Mouse (Mus musculus) gastrocnemius, postnatal 4 days (tissue): ENCODE data around the gene Slc3a2. TPM values are rescaled to one million over a fixed set of nuclear protein-coding genes. Genes with fewer than 3 reads are reported as not detected.
A peak's percentile ranks its signal among the peaks of the same experiment; 100 is the strongest.

Experiments used
- DNase-seq, 2 experiments: peaks; one replicate each; pipeline ENCODE4 v3.0.0; 2021 to 2022; ENCODE audit warnings: low spot score in 2 of 2, mixed read lengths in 2 of 2
- long read RNA-seq, 2 experiments: library from polyadenylated mRNA; stranded (forward); transcript quantifications; one replicate each; pipeline ENCODE4 v2.0.0; 2021
- total RNA-seq, 2 experiments: library from RNA; stranded (reverse); gene quantifications; 2 replicates each; pipeline ENCODE4 v1.2.3; 2021

The Slc3a2 gene
- 10 to 100 TPM; 42.4 to 43.8 TPM for total RNA-seq
- long read RNA-seq, experiment 1, transcript Slc3a2-201 (9 exons, 1,819 nt): major isoform, 57 of 71 reads
- long read RNA-seq, experiment 1, transcript Slc3a2-202 (10 exons, 2,813 nt): minor isoform, 8 of 71 reads
- long read RNA-seq, experiment 1, partial matches to known transcripts: 0 of 71 reads
- long read RNA-seq, experiment 1, other reads (novel, unspliced or antisense): 5 of 71 reads
- long read RNA-seq, experiment 2, transcript Slc3a2-201 (9 exons, 1,819 nt): major isoform, 52 of 76 reads
- long read RNA-seq, experiment 2, transcript Slc3a2-202 (10 exons, 2,813 nt): minor isoform, 17 of 76 reads
- long read RNA-seq, experiment 2, partial matches to known transcripts: 2 of 76 reads
- long read RNA-seq, experiment 2, other reads (novel, unspliced or antisense): 4 of 76 reads

DNA sequence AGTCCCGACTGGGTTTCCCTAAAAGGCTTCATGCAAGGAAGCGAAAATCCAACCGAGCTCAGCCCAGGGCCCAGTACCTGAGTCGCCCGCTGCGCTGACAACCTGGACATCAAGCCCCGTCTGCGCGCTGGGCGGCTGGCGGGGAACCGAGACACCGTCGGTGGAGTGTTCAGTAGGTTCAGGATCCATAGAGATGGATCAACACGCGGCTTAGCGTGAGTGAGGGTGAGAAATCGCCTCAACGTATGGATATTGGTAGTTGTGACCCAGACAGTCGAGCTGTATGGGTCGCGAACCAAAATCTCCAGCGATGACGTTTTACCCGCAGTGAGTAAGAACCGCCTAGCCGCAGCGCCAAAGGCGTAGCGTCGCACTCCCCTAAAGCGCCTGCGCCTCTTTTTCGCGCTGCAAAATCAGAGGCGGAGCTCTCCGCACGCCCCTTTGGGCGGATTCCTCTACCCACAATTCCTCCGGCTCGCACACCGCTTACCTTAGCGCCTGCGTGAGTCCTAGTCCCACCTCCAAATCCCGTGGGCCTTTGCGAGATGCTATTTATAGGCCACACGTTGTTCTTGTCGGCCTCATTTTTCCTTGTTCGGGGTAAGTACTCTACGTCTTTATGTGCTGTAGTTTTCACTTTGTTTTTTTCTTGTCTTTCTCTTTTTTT lies at the start of gene Slc3a2:
Gene Slc3a2, minus strand, starts transcription at position 463 of the 667 bp plus-strand sequence.
- peak; percentile 85 to 94 for DNase-seq

DNA sequence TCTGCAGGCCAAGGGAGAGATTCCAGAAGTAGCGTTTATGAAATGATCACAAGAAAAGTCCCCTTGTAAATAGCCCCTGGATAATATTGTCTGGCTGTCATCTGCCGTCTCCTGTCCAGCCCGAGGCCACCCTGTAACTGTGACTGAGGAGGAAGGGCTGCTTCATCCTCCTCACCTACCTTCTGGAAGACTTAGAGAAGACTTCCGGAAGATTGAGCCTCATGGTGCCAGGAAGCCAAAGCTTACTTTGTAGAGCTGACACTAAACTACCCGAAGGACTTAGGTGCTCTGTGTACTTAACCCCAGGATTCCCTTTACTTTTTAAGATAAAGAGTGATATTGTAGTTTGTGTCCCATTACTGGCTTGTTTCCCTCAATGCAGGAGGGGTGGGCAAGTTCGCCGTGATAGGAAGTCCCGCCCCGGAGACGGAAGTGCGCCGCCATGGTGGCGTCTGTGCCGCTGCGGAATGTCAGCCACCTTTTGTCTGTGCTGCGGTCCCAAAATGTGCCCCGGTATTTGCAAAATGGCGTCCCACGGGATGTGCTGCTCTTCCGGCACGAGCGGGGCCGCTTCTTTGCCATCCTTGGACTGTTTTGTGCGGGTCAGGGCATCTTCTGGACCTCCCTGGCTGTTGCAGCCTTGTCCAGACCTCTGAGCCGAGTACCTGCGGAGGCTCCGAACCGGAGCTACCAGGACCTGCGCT lies 47.5 kb upstream of the Slc3a2 start, which contains the start of gene Tmem223:
Gene Tmem223, plus strand, starts transcription at position 430 of the 704 bp plus-strand sequence.
- DNase-seq: peak; percentile 63 to 79

DNA sequence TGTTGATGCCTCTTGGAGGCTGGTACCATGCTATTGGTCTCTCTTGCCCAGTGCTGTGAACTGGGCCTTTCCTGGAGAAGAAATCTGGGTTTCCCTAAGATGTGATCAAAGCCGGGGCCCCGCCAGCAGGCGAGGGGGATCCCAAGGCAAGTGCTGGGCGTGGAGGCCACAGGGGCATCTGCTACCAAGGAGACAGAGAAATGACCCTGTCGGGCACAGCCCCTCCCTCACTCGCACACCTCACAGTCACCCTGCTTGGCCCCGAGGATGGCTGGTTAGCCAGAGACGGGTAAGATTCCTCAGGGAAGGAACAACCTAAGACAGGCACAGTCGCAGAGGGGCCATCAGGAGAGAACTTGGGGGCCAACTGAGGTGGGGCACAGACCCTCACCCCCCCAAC lies 42.4 kb upstream of the Slc3a2 start:
- no peak for DNase-seq

DNA sequence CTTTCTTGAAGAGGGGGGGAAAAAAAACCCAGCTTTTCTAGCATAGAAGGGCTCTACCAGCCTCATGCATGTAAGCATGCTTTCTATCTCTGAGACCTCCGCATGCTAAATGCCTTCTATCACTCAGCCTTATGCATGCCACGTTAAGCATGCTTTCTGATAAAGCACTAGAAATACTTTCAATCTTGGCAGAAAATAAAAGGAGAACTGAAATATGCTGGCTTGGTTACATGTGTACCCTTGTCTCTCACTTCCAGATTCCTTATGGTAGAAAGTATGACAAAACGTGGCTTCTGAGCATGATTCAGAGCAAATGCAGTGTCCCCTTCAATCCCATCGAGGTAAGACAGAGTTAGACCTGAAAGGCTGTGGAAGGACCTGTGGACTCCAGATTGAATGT lies 40.1 kb upstream of the Slc3a2 start:
- DNase-seq: no peak

DNA sequence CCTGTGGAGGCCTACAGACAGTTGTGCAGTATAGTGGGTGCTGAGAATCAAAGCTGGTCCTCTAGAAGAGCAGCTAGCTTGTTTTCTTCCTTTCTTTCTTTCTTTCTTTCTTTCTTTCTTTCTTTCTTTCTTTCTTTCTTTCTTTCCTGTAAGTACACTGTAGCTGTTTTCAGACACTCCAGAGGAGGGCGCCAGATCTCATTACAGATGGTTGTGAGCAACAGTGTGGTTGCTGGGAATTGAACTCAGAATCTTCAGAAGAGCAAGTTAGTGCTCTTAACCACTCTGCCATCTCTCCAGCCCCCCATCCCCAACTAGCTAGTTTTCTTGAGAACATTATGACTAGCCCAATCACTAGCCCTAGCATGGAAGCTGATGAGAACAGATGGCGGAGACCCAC lies 37.6 kb upstream of the Slc3a2 start:
- DNase-seq: no peak

DNA sequence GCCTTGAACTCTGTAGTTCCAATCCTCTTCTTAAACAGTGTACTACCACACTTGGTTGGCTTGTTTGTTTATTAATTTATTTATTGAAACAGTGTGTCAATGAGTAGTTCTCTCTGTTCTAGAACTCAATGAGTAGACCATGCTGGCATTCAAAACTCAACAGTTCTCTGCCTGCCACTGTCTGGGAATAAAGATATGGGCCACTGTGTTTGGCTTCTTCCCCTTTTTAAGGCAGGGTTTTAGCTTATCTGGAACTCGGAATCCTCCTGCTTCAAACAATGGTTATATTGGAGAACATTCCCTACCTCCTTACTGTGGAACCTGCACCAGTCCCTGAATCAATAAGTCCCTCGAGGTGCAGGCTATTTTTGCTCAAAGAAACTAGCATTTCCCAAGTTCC lies 35.7 kb upstream of the Slc3a2 start:
- no peak for DNase-seq

DNA sequence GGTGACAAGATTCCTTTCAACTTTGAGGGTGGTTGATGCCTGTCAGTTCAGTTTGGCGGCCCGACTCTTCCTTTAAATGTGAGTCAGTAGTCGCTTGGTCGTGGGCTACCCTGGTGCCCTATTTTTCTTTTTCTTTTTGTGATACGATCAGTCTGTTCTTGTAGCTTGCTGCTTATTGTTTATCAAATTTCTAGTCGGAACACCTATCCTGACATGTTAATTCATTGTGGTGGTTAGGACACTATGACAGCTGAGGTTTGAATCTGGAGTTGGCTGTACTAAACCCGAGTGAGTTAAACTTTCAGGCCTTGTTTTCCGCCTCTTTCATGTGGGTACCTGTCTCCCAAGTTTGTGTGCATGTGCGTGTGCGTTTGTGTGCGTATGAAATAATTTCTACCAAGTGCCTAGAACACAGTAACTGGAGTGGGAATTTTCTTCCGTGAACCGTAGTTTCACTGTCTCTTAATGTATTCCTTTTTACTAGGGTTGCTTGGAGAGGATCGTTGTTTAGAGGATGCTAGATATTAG lies 34.4 kb upstream of the Slc3a2 start:
- DNase-seq: no peak

DNA sequence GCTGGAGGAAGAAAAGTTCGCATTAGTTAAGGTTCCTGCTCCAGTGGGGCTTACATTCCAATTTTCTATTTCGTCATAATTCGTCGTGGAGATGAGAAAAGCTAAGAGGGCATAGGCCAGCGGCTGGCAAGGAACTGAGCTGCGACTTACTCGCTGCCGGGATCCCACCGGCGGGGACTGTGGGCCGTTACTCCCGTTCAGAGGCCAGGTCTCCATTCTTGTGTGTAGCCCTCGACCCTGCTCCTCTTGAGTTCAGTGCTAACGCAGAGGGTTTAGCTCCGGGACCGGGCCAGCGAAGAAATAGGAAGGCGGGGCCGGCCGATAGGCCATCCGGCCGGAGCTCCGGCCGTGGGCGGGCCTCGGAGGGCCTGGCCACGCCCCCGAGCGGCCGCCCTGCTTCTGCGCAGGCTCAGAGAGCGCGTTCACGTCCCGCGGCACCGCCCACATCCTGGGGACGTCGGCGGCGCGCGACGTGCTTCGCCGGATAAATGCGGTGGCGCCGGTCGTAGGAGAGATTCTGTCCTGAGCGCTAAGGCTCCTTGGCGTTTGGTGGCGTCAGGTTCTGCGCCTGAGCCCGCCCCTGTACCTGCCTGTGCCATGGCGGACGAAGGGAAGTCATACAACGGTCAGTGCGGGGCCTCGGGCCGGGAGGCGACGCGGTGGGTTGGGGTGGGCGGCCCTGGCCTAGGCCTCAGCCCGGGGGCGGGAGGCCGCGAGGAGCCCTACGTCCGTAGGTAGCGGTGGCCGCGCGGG lies 33.6 kb upstream of the Slc3a2 start, which contains the start of gene Nxf1:
Gene Nxf1, plus strand, starts transcription at position 439 of the 753 bp plus-strand sequence.
- DNase-seq: peak; percentile 91 to 95

DNA sequence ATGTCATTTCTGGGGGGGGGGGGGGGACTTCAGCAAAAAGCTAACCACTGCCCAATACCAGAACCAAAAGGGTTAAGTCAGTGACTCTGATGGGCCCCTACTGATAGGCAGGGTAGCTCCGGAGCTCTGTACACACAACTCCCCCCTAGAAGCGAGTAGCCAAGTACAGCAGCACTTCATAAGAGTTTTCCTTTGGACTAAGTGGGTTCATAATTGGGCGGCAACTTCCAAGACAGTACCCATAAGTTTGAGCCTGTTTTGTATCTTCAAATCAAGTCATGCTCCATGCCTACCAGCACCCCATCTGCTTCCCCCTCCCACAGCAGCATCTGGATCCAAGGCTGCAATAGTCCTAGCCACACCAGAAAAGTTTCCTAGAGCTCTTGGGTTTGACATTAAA lies 32.5 kb upstream of the Slc3a2 start:
- no peak for DNase-seq

DNA sequence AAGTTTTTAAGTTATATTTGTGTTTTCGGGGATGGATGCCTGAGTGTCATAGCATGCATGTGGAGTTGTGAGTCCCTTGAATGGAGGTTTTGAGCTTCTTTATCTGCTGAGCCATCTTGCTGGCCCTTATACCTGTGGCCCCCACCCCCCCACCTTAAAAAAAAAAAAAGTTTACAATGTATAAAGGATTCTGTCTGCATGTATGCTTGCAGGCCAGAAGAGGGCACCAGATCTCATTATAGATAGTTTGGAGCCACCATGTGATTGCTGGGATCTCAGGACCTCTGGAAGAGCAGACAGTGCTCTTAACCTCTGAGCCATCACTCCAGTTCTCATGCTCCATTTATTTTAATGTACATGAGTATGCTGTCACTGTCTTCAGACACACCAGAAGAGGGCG lies 24.2 kb upstream of the Slc3a2 start:
- no peak for DNase-seq

DNA sequence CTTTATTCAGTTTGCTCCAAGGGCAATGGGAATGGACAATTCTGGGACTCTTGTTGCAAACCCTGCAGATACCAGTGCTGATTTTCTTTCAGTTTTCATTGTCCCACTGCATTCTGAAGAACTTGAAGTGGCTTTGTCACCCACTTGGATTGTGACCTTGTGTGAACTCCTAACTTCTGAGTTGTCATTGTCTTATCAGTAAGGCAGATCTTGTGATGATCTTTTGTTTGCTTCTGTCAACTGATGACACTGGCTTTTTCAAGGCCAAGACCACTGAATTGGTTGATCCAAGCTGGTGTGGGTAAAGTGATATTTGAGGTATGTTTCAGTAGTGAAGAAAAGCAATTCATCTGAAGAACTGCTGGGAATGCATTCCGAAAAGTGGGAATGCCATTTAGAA lies 22.2 kb upstream of the Slc3a2 start:
- no peak for DNase-seq

DNA sequence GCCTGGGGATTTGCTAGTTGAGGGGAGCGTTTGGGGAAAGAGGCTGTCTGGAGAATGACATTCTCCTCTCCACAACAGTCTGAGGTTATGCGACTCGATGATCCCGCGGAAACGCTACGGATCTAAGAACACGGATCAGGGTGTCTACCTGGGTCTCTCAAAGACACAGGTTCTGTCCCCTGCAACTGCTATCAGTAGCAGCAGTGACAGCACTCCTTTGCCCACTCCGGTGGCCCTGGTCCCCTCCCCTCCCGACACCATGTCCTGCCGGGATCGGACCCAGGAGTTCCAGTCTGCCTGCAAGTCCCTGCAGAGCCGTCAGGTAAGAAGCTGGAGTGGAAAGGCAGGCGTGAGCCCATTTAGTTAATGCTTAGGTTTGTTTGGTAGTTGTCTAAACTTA lies 19.0 kb upstream of the Slc3a2 start:
- DNase-seq: peak in 1 of 2 experiments; percentile 13

DNA sequence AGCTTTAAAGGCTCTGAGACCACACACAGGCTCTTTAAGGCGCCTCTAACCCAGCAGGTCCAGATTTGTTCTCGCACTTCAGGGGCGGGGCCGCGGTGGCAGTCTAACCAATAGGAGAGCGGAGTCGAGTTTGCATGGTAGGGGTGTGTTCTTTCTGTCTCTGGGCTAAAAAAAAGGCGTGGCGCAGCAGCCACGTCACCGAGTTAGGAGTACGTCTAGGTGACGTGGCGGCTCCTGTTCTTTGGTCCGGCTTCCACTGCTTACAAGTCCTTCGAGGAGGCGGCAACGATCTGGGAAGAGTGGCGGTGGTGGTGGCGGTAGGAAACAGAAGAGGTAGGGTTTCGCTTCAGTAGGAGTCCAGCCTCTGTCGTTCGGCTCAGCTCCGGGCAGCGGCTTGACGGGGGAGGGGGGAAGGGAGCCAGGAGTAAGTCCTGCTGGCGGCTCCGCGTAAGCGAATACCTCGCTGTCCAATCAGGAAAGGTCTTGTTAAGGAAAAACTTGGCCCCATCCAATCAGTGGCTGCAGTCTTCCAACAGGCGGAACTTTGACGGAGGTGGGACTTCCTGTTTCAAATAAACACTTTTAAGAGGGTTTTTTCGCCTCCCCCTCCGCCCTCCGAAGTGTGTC lies 18.2 kb upstream of the Slc3a2 start, which contains the start of gene Stx5a:
Gene Stx5a, plus strand, starts transcription at position 171 of the 627 bp plus-strand sequence.
- peak; percentile 83 to 94 for DNase-seq

DNA sequence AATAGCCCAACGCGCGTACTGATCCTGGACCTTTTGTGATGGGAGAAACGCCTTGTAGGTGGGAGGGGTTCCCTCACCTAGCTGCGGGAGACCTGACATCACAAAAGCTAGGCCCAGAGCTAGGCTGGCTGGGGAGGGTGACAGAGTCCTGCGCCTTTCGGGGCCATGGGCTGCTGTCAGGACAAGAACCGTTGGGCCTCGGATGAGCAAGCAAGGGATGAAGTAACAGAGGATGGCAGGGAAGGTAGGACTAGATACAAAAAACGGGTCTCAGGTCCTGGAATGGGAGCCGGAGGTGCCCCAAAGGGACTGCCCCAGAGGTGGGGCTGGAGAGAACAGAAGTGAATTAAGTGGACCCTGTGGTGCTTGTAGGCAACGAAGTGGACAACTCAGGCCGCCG lies 17.4 kb upstream of the Slc3a2 start, which contains the start of gene 1700092M07Rik:
Gene 1700092M07Rik, plus strand, starts transcription at position 116 of the 400 bp plus-strand sequence.
- DNase-seq: peak in 1 of 2 experiments; percentile 8

DNA sequence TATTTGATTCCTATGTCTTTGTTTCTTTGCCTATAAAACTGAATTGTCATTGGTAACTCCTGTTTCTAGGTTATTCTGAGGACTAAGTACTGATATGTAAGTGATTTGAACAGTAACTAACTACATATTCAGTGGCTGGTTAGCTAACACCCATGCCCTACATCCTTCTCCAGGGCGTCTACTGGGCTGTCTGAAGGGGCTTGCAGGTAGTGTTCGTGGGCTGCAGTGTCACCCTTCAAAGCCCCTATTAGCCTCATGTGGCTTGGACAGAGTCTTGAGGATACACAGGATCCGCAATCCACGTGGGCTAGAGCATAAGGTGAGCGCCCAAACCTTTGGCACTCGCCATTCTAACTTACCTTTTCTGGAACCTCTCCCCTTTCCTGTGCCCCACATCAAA lies 16.5 kb upstream of the Slc3a2 start:
- no peak for DNase-seq

DNA sequence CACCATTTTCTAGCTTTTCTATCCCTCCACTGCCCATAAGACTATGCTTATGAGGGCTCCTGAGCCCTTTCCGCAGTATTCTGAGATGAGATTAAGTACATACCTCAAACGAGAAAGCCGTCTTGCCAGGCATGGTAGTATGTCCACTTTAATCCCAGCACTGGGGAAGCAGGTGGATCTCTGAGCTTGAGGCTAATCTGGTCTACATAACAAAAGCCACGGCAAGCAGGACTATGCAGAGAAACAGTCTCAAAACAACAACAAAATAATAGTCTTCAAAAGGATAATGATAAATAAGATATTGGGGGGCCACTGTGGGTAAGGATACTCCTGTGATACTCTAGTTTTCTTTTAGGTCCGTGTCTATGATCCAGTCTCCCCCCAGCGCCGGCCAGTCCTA lies 15.7 kb upstream of the Slc3a2 start:
- DNase-seq: no peak

DNA sequence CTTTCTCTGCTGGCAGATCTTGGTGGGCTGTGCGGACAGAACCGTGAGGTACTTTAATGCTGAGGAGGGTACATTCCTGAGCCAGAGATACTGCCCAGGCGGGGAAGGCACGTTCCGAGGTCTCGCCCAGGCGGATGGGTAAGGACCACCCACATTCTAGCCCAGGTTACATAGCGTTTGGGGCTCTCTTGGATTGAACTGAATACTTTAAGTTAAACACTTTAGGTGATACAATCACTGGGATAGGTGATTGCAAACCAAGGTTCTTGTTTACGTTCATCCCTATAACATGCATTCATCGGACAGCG lies 12.9 kb upstream of the Slc3a2 start:
- DNase-seq: no peak

DNA sequence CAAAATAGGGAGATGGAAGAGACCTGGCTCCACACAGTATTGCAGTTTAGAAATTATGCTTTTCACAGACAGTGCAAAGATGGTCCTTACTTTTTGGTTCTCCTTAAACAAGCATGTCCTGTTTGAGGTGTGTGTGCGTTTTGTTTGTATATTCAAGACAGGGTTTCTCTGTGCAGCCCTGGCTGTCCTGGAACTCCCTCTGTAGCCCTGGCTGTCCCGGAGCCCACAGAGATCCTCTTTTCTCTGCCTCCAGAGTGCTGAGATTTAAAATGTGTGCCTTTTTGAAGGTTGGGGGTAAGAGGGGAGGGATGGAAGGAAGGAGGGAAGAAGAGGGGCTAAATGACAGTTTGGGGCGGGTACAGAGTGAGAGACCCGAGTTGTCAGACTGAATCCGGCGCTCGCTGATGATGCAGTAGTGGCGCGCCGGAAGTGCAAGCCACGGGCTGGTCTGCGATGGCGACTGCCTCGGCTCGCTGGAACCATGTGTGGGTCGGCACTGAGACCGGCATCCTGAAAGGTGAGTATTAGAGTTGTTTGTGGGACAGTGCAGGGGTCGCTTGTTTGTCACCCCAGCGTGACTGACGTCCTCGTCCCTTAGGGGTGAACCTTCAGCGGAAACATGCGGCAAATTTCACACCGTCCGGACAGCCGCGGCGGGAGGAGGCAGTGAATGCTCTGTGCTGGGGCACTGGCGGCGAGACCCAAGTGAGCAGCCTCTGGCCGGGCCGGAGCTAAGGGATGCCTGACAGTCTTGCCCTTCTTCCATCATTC lies 12.4 kb upstream of the Slc3a2 start, which contains the start of gene Wdr74:
Gene Wdr74, plus strand, starts transcription at position 439 of the 771 bp plus-strand sequence.
- peak; percentile 87 to 93 for DNase-seq

DNA sequence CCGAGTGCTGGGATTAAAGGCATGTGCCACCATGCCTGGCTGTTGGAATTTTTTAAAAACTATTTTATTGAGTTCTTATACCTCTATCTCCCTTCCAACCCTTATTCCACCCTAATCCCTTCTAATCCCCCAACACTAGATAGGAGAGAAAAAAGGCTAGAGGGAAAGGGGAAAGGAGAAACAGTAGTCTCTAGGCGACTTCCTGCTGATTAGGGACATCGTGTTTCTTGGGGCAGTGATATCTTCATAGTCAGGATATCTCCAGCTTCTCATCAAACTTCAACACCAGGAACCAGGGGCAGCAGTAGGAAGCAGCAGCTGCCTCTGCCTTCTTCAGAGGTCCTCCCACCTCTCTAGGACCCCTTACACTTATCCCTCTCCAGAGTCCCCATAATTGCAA lies 11.2 kb upstream of the Slc3a2 start:
- no peak for DNase-seq
